Mouse (Mus musculus) liver, adult (tissue): Measurements from ENCODE around the gene Metap1.

Source experiments
- GATA4 ChIP-seq: IDR thresholded peaks from 2 replicates; pipeline ENCODE4 v1.6.1; 2014; ENCODE audit warnings: mild to moderate bottlenecking, low read length; ENCODE audit not compliant: insufficient replicate concordance

Metap1 gene

DNA sequence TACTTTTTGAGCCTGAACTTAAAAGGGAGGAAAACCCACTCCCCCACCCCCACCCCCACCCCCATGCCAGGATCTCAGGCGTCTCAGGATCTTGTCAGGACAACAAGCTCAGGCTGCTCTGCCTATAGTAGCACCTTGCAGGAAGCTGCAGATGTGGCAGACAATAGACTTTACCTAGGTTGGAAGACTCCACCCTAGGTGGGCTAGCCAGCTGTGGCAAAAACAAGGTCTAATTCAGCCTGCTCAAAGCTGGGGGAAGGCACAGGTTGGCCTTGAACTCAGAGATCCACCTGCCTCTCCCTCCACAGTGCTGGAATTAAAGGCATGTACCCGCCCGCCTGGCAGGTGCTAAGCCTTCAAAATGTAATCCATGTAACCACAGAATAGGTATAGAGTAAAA, 50.6 kb downstream of the Metap1 start:
- no peak for TF ChIP-seq GATA4

- no peak for TF ChIP-seq GATA4
These were observed 57.5 kb downstream of the Metap1 start for GRCm38 (mm10) chr3:138431835-138432234.

DNA sequence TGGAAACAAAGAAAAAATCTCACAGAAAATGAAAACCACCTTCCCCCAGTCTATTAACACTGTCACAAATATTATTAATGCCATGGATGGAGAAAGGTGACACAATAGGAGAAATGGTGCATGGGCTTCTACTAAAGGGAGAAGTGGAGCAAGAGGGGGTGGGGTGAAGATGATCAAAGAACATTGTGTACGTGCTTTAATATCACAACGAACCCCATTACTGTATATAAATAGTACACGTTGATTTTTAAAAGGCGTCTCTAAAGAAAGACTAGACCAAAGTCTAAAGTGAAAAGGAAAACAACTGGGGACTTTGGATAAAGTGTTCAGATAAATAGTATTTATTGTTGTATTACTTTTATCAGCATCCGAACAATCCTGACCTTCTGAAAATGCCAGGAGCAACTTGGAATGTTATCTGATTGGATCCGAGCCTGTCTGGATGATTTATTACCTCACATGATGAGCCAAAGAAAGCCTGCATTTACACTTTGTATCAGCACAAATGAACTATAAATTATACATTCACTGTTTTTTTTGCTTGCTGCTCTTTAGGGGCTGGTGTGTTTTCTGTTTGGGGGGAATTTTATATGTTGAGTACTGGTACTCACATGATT, 58.8 kb downstream of the Metap1 start:
- peak; percentile 72; the same call in 1 of the 2 replicates for TF ChIP-seq GATA4

DNA sequence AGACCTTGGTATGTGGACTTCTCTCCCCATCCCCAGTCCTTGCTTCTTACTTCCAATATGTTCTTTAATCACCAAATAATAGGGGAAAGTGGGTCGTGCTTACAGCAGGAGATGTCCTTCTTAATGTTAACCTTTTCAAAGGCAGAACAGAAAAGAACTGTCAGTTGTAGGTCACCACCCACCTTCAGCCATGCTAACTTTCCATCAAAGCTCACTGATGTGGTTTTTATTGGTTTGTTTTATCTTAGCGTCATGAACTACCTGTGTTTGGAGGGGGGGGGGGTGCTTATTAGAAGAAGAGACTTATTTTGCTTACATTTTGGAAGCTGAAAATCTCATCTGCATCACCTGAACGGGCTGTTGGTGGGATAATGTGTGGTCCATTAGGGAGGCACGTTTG, 65.1 kb downstream of the Metap1 start:
- TF ChIP-seq GATA4, result no peak

DNA sequence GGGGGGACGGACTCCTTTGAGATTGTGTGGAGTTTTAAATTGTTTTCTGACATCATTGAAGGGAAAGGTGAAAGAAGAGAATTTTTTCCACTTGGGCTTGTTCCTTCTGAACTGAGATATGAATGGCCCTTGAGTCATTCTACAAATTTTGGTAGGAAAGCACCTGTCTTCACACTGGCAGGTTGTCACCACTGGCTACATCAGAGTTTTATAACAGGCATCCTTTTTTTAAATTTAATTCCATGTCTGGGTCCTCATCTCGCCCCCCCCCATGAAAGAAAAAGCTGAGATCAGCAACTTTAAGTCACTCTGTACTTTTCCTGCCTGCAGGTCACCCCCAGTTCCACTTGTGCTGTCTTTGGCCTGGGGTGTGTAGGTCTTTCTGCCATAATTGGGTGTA, 65.7 kb downstream of the Metap1 start:
- no peak for TF ChIP-seq GATA4

GRCm38 (mm10) chr3:138420385-138420784, 68.9 kb downstream of the Metap1 start:
- no peak for TF ChIP-seq GATA4

- TF ChIP-seq GATA4, result no peak
These were observed 69.9 kb downstream of the Metap1 start for GRCm38 (mm10) chr3:138419369-138419768.

- no peak for TF ChIP-seq GATA4
These were observed 74.1 kb downstream of the Metap1 start, which contains the start of gene Adh4 for GRCm38 (mm10) chr3:138415121-138415690. Adh4 (plus strand) TSS chr3:138415466.

GRCm38 (mm10) chr3:138410211-138410610, 79.1 kb downstream of the Metap1 start:
- TF ChIP-seq GATA4, result peak; percentile 15; the same call in 1 of the 2 replicates

DNA sequence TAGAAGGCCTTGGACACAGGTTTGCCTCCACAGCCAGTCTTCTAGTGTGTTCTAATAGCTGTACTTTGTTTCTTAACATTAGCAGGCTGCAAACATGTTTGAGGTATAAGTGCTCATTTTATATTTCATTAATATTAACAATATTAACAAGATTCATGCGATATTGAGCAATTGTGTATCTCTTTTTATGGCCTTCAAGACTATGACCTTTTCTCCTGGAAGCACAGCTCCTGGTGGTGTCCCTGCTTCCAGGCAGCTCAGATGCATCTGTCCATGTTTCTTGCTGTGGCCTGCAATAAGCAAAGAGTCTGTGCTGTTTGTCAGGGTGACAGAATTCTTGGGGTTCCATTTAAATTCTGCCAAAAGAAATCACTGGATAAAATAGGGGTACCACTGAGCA, 79.7 kb downstream of the Metap1 start:
- TF ChIP-seq GATA4, result no peak
